Mouse (Mus musculus): ENCODE results near the gene Pmel. TPM values are rescaled to one million over a fixed set of nuclear protein-coding genes. Genes with fewer than 3 reads are reported as not detected.

Pmel gene
- polyA plus RNA-seq, 2 experiments = 0.31 to 0.50 TPM

DNA sequence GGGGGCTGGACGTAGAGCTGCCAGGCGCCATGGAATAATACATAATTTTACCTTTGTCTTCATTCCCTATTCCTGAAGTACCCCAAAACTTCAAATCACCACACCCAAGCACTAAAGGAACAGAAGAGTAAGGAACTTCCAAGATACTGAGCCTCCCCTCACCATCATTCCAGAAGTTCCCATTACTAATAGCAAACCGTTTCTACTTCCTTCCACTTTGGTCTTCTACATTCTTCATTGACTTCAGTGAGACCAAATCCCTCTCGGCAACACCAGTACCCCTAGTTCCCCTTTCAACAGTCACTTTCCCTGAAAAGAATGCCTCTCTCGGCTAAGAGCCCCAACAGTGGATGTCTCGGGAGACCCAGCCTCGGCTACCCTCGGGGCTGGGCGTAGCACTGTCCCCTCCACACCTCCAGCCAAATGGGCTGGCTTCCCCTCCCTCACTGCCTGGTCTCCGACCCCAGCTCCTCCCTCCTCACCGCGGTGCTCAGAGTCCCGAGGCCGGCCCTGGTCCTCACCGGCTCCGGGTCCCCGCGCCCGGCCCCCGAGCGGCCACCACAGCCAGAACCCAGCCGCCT, 8.5 kb upstream of the Pmel start:
- Histone ChIP-seq H3K9ac (replicated peaks) (peak overlapping the region; percentile 99), H3K27me3 (ENCODE audit: control insufficient read depth, insufficient read depth, low read length) (no peaks in the 10 kb centered on the region), H3K4me2 (ENCODE audit: low read depth) (peak overlapping the region; percentile 90), H3K4me3 (ENCODE audit: insufficient read depth in 1 of 2, low read depth in 2 of 2, low read length in 2 of 2) (peak overlapping the region; percentile 77 to 99), H3K27ac (peak overlapping the region; percentile 90), H3K4me1 (replicated peaks; ENCODE audit: control insufficient read depth in 2 of 2, insufficient read depth in 2 of 2, low read length in 1 of 2) (peaks cover 5 to 19% of the 10 kb centered on the region in 2 experiments), H3K36me3 (replicated peaks; ENCODE audit: control insufficient read depth, insufficient read depth, low read depth) (peaks cover 24% of the 10 kb centered on the region), H3K9me3 (ENCODE audit: control insufficient read depth, low read length) (no peaks in the 10 kb centered on the region)
- DNase-seq (ENCODE audit: low read depth in 3 of 3, low spot score in 3 of 3) (no peak), ATAC-seq (ENCODE audit: insufficient read depth) (no peak)
- under 1% methylated on average over 22 of the region's 22 CpGs for WGBS (ENCODE audit: insufficient replicate concordance)
- TF ChIP-seq EP300 (IDR thresholded peaks at IDR 0.05; ENCODE audit: low read depth) (no peak), CTCF (IDR thresholded peaks at IDR 0.05; ENCODE audit: low read depth) (no peak)

DNA sequence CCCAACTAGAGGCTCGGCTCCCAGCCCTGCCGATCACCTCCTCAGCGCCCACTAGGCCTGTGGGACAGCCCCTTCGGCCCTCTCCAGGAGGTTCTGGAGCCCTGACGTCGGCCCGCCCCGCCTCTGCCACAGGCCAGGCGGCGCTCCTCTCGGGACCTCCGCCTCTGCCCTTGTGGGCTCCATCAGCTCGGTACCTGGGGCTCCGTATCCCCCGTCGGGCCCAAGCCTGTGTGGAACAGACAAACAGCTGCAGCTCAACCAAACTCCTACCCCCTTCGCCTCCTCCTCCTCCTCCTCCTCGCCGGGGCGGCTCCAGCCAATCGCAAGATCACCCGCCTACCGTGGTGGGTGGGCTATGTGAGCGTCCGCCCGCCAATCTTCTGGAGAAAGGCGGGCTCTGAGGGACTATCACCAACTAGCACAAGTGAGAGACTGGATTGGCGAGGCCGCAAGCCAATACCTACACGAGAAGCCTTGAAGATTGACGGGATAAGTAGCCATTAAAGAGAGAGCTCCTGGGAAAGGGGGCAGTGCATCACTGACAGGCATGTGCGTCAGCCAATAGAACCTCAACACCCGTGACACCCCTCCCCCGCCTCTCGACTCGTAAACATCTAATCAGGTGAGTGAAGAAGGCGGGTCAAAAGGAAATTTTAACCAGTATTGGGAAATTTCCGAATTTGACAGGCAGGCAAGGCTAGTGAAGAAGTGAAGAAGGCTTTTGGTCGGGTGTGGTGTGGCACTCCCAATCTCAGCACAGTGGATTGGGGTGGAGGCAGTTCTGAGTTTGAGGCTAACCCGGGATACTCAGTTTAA, 7.8 kb upstream of the Pmel start, which contains the start of gene Rab5b:
TSS of gene Rab5b (minus strand) at position 273 of the 816 bp plus-strand sequence.
- Histone ChIP-seq H3K27me3 (ENCODE audit: control insufficient read depth, insufficient read depth, low read length) (no peaks in the 10 kb centered on the region), H3K4me1 (replicated peaks; ENCODE audit: control insufficient read depth in 2 of 2, insufficient read depth in 2 of 2, low read length in 1 of 2) (peaks cover 5 to 21% of the 10 kb centered on the region in 2 experiments), H3K36me3 (replicated peaks; ENCODE audit: control insufficient read depth, insufficient read depth, low read depth) (peaks cover 31% of the 10 kb centered on the region), H3K9me3 (ENCODE audit: control insufficient read depth, low read length) (no peaks in the 10 kb centered on the region), H3K9ac (replicated peaks) (peak within 1 kb of the TSS; percentile 99), H3K27ac (peak within 1 kb of the TSS; percentile 90), H3K4me3 (ENCODE audit: insufficient read depth in 1 of 2, low read depth in 2 of 2, low read length in 2 of 2) (peak within 1 kb of the TSS; percentile 77 to 99), H3K4me2 (ENCODE audit: low read depth) (peak within 1 kb of the TSS; percentile 90)
- peak; percentile 73 for TF ChIP-seq EP300 (IDR thresholded peaks at IDR 0.05; ENCODE audit: low read depth)
- peak; percentile 24; the same call in 1 of the 2 replicates for TF ChIP-seq CTCF (IDR thresholded peaks at IDR 0.05; ENCODE audit: low read depth)
- under 1% methylated on average over 40 of the region's 40 CpGs for WGBS (ENCODE audit: insufficient replicate concordance)
- ATAC-seq (ENCODE audit: insufficient read depth) (peak; percentile 98), DNase-seq (ENCODE audit: low read depth in 3 of 3, low spot score in 3 of 3) (peak; percentile 99)

DNA sequence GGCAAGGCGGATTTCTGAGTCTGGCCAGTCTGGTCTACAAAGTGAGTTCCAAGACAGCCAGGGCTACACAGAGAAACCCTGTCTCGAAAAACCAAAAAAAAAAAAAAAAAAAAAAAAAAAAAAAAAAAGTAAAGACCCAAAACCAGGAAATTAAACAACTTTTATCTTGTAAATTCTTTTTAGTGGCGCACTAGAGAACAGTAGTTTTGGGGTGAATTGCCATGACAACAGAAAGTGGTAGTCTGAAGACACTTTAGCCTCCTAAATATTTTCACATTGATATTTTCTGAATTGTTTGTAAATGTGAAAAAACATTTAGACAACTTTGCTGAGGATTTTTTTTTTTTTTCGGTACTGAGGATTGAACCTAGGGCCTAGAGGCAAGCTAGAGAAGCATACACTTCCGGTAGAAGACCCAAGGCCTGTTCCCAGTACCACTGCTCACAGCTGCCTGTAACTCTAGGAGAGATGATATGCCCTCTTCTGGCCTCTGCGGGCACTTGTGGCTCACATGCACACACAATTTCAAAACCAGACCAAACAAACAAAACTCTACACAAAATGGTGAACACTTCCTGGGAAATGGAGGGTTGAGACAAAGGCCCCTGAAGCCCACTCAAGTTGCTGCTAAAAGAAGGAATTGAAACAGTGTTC, 6.8 kb upstream of the Pmel start:
- H3K27ac ChIP-seq = peak overlapping the region; percentile 84
- H3K4me3 ChIP-seq (ENCODE audit: insufficient read depth in 1 of 2, low read depth in 2 of 2, low read length in 2 of 2) = peak overlapping the region in 1 of 2 experiments; percentile 23; a peak in 1 of 4 replicates
- WGBS (ENCODE audit: insufficient replicate concordance) = 84% methylated on average over 6 of the region's 6 CpGs
- TF ChIP-seq EP300 (IDR thresholded peaks at IDR 0.05; ENCODE audit: low read depth) (no peak), CTCF (IDR thresholded peaks at IDR 0.05; ENCODE audit: low read depth) (no peak)
- H3K4me1 ChIP-seq (replicated peaks; ENCODE audit: control insufficient read depth in 2 of 2, insufficient read depth in 2 of 2, low read length in 1 of 2) = peaks cover 5 to 21% of the 10 kb centered on the region in 2 experiments
- DNase-seq (ENCODE audit: low read depth in 3 of 3, low spot score in 3 of 3) (no peak), ATAC-seq (ENCODE audit: insufficient read depth) (no peak)
- no peaks in the 10 kb centered on the region for H3K9me3 ChIP-seq (ENCODE audit: control insufficient read depth, low read length)
- peaks cover 41% of the 10 kb centered on the region for H3K36me3 ChIP-seq (replicated peaks; ENCODE audit: control insufficient read depth, insufficient read depth, low read depth)
- no peak overlapping the region for H3K9ac ChIP-seq (replicated peaks)
- H3K27me3 ChIP-seq (ENCODE audit: control insufficient read depth, insufficient read depth, low read length) = no peaks in the 10 kb centered on the region
- peak overlapping the region; percentile 69 for H3K4me2 ChIP-seq (ENCODE audit: low read depth)

GRCm38 (mm10) chr10:128699006-128699405, 5.0 kb upstream of the Pmel start:
- ATAC-seq (ENCODE audit: insufficient read depth) (no peak), DNase-seq (ENCODE audit: low read depth in 3 of 3, low spot score in 3 of 3) (no peak)
- Histone ChIP-seq H3K9ac (replicated peaks) (no peak overlapping the region), H3K36me3 (replicated peaks; ENCODE audit: control insufficient read depth, insufficient read depth, low read depth) (peaks cover 51% of the 10 kb centered on the region), H3K4me2 (ENCODE audit: low read depth) (no peak overlapping the region), H3K4me1 (replicated peaks; ENCODE audit: control insufficient read depth in 2 of 2, insufficient read depth in 2 of 2, low read length in 1 of 2) (peaks cover 11 to 33% of the 10 kb centered on the region in 2 experiments), H3K27ac (no peak overlapping the region), H3K9me3 (ENCODE audit: control insufficient read depth, low read length) (no peaks in the 10 kb centered on the region), H3K27me3 (ENCODE audit: control insufficient read depth, insufficient read depth, low read length) (no peaks in the 10 kb centered on the region), H3K4me3 (ENCODE audit: insufficient read depth in 1 of 2, low read depth in 2 of 2, low read length in 2 of 2) (no peak overlapping the region)
- TF ChIP-seq CTCF (IDR thresholded peaks at IDR 0.05; ENCODE audit: low read depth) (no peak), EP300 (IDR thresholded peaks at IDR 0.05; ENCODE audit: low read depth) (no peak)
- 75% methylated on average over 5 of the region's 5 CpGs for WGBS (ENCODE audit: insufficient replicate concordance)
